Mouse (Mus musculus): ENCODE results near the gene Aldh16a1. TPM values are rescaled to one million over a fixed set of nuclear protein-coding genes. Genes with fewer than 3 reads are reported as not detected.
A peak's percentile ranks its signal among the peaks of the same experiment; 100 is the strongest.

The Aldh16a1 gene
- total and polyA plus RNA-seq, 3 experiments: 26.3 to 110 (median 33.8) TPM

- Histone ChIP-seq H3K4me1 (ENCODE audit: insufficient read depth, low read depth, low read length) (peaks cover 33% of the 10 kb centered on the region), H3K27me3 (ENCODE audit: insufficient read depth, low read length) (peaks cover 48% of the 10 kb centered on the region), H3K4me3 (ENCODE audit: low read depth, low read length) (peak overlapping the region; percentile 70; the same call in 1 of the 2 replicates), H3K36me3 (replicated peaks) (peaks cover 37% of the 10 kb centered on the region), H3K9me3 (replicated peaks) (no peaks in the 10 kb centered on the region)
- DNase-seq (ENCODE audit: low spot score): no peak
- TF ChIP-seq TAL1 (conservative IDR thresholded peaks at IDR 0.05; ENCODE audit: low read depth, low read length): no peak
- no peak for TF ChIP-seq CTCF (IDR thresholded peaks at IDR 0.05; ENCODE audit: low read depth, low read length)
- TF ChIP-seq GATA1 (IDR thresholded peaks at IDR 0.05; ENCODE audit: borderline replicate concordance, low read length): no peak
- no peak for TF ChIP-seq GATA2 (IDR thresholded peaks at IDR 0.05; ENCODE audit: borderline replicate concordance, low read depth, low read length)
- ATAC-seq (ENCODE audit: extremely low read depth, insufficient number of reproducible peaks, low FRiP score, poor library complexity, severe bottlenecking): no peak
Observed at GRCm38 (mm10) chr7:45162551-45162950, 8.2 kb upstream of the Aldh16a1 start.

DNA sequence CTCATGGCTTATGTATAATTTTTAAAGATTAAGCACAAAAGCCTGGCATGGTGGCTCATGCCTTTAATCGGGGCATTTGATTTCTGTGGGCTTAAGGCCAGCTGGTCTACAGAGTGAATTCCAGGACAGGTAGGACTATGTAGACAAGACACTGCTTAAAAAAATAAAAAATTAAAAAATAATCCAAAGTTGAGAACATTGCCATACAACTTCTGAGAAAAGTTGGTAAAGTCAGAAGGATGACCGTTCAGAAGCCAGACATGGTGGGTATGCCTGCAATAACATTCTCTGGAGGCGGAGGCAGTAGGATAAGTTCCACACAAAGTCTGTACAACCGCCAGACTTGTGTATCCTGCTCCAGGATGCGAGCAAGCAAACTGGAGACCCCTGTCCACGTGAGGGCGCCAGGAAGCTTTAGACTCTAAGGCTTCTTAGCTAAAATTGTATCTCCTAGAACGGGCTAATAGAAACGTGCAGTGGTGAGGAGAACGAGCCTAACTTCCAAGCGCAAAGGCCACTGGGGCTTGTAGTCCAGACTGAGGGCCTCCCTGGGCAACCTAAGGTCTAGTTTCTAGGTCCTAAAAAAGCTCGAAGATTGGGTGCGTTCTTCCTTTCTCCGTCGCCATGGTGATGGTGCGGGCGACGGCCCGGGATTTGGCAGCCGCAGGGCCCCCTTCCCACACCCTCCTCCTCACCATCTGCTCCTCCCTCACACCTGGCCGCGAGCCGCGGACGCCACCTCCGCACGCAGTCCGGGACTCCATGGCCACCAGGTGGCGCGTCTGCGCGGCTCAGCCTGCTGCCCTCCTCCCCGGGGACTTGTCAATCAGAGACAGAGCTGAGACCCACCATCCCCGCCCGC is 7.5 kb upstream of the Aldh16a1 start:
- Histone ChIP-seq H3K9me3 (replicated peaks) (no peaks in the 10 kb centered on the region), H3K36me3 (replicated peaks) (peaks cover 43% of the 10 kb centered on the region), H3K4me1 (ENCODE audit: insufficient read depth, low read depth, low read length) (peaks cover 33% of the 10 kb centered on the region), H3K27me3 (ENCODE audit: insufficient read depth, low read length) (peaks cover 43% of the 10 kb centered on the region), H3K4me3 (ENCODE audit: low read depth, low read length) (peak overlapping the region; percentile 70)
- 0 out of 2 replicates have a peak, but pooled peaks have one; percentile 40 for ATAC-seq (ENCODE audit: extremely low read depth, insufficient number of reproducible peaks, low FRiP score, poor library complexity, severe bottlenecking)
- no peak for TF ChIP-seq POLR2AphosphoS5 (IDR thresholded peaks at IDR 0.05; ENCODE audit: insufficient replicate concordance, low read depth, low read length)
- TF ChIP-seq CTCF (IDR thresholded peaks at IDR 0.05; ENCODE audit: low read depth, low read length): peak; percentile 78
- DNase-seq (ENCODE audit: low spot score): peak; percentile 85

- Histone ChIP-seq H3K9me3 (replicated peaks) (no peaks in the 10 kb centered on the region), H3K36me3 (replicated peaks) (peaks cover 53% of the 10 kb centered on the region), H3K27me3 (ENCODE audit: insufficient read depth, low read length) (peaks cover 36% of the 10 kb centered on the region), H3K4me1 (ENCODE audit: insufficient read depth, low read depth, low read length) (peaks cover 39% of the 10 kb centered on the region), H3K4me3 (ENCODE audit: low read depth, low read length) (no peak overlapping the region)
- TF ChIP-seq GATA2 (IDR thresholded peaks at IDR 0.05; ENCODE audit: borderline replicate concordance, low read depth, low read length) (no peak), CTCF (IDR thresholded peaks at IDR 0.05; ENCODE audit: low read depth, low read length) (no peak), TAL1 (conservative IDR thresholded peaks at IDR 0.05; ENCODE audit: low read depth, low read length) (no peak), GATA1 (IDR thresholded peaks at IDR 0.05; ENCODE audit: borderline replicate concordance, low read length) (no peak), POLR2AphosphoS5 (IDR thresholded peaks at IDR 0.05; ENCODE audit: insufficient replicate concordance, low read depth, low read length) (no peak)
- ATAC-seq (ENCODE audit: extremely low read depth, insufficient number of reproducible peaks, low FRiP score, poor library complexity, severe bottlenecking) (no peak), DNase-seq (ENCODE audit: low spot score) (no peak)
Observed at GRCm38 (mm10) chr7:45160866-45161265, 6.5 kb upstream of the Aldh16a1 start.

- DNase-seq (ENCODE audit: low spot score) (no peak), ATAC-seq (ENCODE audit: extremely low read depth, insufficient number of reproducible peaks, low FRiP score, poor library complexity, severe bottlenecking) (no peak)
Observed at GRCm38 (mm10) chr7:45160316-45160800, 6.0 kb upstream of the Aldh16a1 start.

DNA sequence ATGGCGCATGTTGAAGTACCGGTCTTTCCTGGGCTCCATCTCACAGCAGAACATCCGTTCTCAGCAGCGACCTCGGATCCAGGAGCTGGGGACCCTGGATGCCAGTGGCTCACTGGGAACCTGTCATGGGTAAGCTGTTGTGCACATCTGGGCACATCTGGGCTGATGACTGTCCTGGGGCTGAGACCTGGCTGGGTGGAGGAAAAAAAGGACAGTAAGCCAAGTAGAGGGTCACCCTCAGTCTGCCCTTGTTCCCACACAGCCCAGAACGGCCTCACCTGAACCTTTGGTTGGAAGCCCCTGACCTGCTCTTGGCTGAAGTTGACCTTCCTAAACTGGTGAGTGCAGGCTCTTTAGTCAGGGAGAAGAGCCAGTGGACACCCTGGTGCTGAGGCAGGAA is 4.6 kb upstream of the Aldh16a1 start:
- no peaks in the 10 kb centered on the region for H3K9me3 ChIP-seq (replicated peaks)
- TF ChIP-seq CTCF (IDR thresholded peaks at IDR 0.05; ENCODE audit: low read depth, low read length) (no peak), GATA2 (IDR thresholded peaks at IDR 0.05; ENCODE audit: borderline replicate concordance, low read depth, low read length) (no peak), TAL1 (conservative IDR thresholded peaks at IDR 0.05; ENCODE audit: low read depth, low read length) (no peak), GATA1 (IDR thresholded peaks at IDR 0.05; ENCODE audit: borderline replicate concordance, low read length) (no peak), POLR2AphosphoS5 (IDR thresholded peaks at IDR 0.05; ENCODE audit: insufficient replicate concordance, low read depth, low read length) (no peak)
- H3K36me3 ChIP-seq (replicated peaks): peaks cover 57% of the 10 kb centered on the region
- H3K27me3 ChIP-seq (ENCODE audit: insufficient read depth, low read length): peaks cover 17% of the 10 kb centered on the region
- DNase-seq (ENCODE audit: low spot score) (no peak), ATAC-seq (ENCODE audit: extremely low read depth, insufficient number of reproducible peaks, low FRiP score, poor library complexity, severe bottlenecking) (no peak)
- H3K4me1 ChIP-seq (ENCODE audit: insufficient read depth, low read depth, low read length): peaks cover 47% of the 10 kb centered on the region
- no peak overlapping the region for H3K4me3 ChIP-seq (ENCODE audit: low read depth, low read length)

More at GRCm38 (mm10) chr7:45160316-45160800, 6.0 kb upstream of the Aldh16a1 start:
- no peaks in the 10 kb centered on the region for H3K9me3 ChIP-seq (replicated peaks)
- peaks cover 45% of the 10 kb centered on the region for H3K4me1 ChIP-seq (ENCODE audit: insufficient read depth, low read depth, low read length)
- H3K4me3 ChIP-seq (ENCODE audit: low read depth, low read length): no peak overlapping the region
- H3K27me3 ChIP-seq (ENCODE audit: insufficient read depth, low read length): peaks cover 30% of the 10 kb centered on the region
- no peak for TF ChIP-seq CTCF (IDR thresholded peaks at IDR 0.05; ENCODE audit: low read depth, low read length)
- no peak for TF ChIP-seq POLR2AphosphoS5 (IDR thresholded peaks at IDR 0.05; ENCODE audit: insufficient replicate concordance, low read depth, low read length)
- TF ChIP-seq GATA1 (IDR thresholded peaks at IDR 0.05; ENCODE audit: borderline replicate concordance, low read length): no peak
- TF ChIP-seq GATA2 (IDR thresholded peaks at IDR 0.05; ENCODE audit: borderline replicate concordance, low read depth, low read length): no peak
- no peak for TF ChIP-seq TAL1 (conservative IDR thresholded peaks at IDR 0.05; ENCODE audit: low read depth, low read length)
- peaks cover 57% of the 10 kb centered on the region for H3K36me3 ChIP-seq (replicated peaks)

GRCm38 (mm10) chr7:45157459-45157858 is 3.1 kb upstream of the Aldh16a1 start:
- TF ChIP-seq GATA1 (IDR thresholded peaks at IDR 0.05; ENCODE audit: borderline replicate concordance, low read length) (no peak), GATA2 (IDR thresholded peaks at IDR 0.05; ENCODE audit: borderline replicate concordance, low read depth, low read length) (no peak), POLR2AphosphoS5 (IDR thresholded peaks at IDR 0.05; ENCODE audit: insufficient replicate concordance, low read depth, low read length) (no peak), CTCF (IDR thresholded peaks at IDR 0.05; ENCODE audit: low read depth, low read length) (no peak), TAL1 (conservative IDR thresholded peaks at IDR 0.05; ENCODE audit: low read depth, low read length) (no peak)
- Histone ChIP-seq H3K36me3 (replicated peaks) (peaks cover 59% of the 10 kb centered on the region), H3K9me3 (replicated peaks) (no peaks in the 10 kb centered on the region), H3K27me3 (ENCODE audit: insufficient read depth, low read length) (peaks cover 1% of the 10 kb centered on the region), H3K4me3 (ENCODE audit: low read depth, low read length) (no peak overlapping the region), H3K4me1 (ENCODE audit: insufficient read depth, low read depth, low read length) (peaks cover 36% of the 10 kb centered on the region)
- DNase-seq (ENCODE audit: low spot score): no peak
- ATAC-seq (ENCODE audit: extremely low read depth, insufficient number of reproducible peaks, low FRiP score, poor library complexity, severe bottlenecking): no peak
